Mouse (Mus musculus) ES-Bruce4 (cell line): ENCODE data around the gene Rerg. TPM values are rescaled to one million over a fixed set of nuclear protein-coding genes. Genes with fewer than 3 reads are reported as not detected.
"Not testable (repeated sequence)": the region's sequence is repeated elsewhere in the genome, so short reads cannot be mapped to it uniquely, and the experiment has no call there.

ENCODE experiments used
- H3K27ac ChIP-seq: 2 replicates; pipeline ENCODE4 v1.5.1; 2012; ENCODE audit warnings: low read length, inconsistent platforms; ENCODE audit not compliant: insufficient read depth
- H3K27me3 ChIP-seq: 2 replicates; pipeline ENCODE4 v1.6.1; 2012; ENCODE audit warnings: mild to moderate bottlenecking, low read length, inconsistent platforms; ENCODE audit not compliant: control insufficient read depth, poor library complexity, insufficient read depth, severe bottlenecking
- H3K36me3 ChIP-seq: 2 replicates; pipeline ENCODE4 v1.6.1; 2012; ENCODE audit warnings: inconsistent platforms, mild to moderate bottlenecking, low read length, moderate library complexity; ENCODE audit not compliant: control insufficient read depth, poor library complexity, insufficient read depth, severe bottlenecking
- H3K4me1 ChIP-seq: one replicate; pipeline ENCODE4 v1.8.1; 2011; ENCODE audit warnings: low read length; ENCODE audit not compliant: control insufficient read depth, insufficient read depth
- H3K4me3 ChIP-seq: 2 replicates; pipeline ENCODE4 v1.5.1; 2011; ENCODE audit warnings: low read depth, mild to moderate bottlenecking, low read length
- H3K9ac ChIP-seq: 2 replicates; pipeline ENCODE4 v1.6.1; 2012; ENCODE audit warnings: low read depth, mild to moderate bottlenecking, inconsistent platforms; ENCODE audit not compliant: poor library complexity, severe bottlenecking
- H3K9me3 ChIP-seq: replicated peaks from 2 replicates; pipeline ENCODE4 v1.6.1; 2012; ENCODE audit warnings: mild to moderate bottlenecking, low read length, inconsistent platforms; ENCODE audit not compliant: control insufficient read depth, poor library complexity, insufficient read depth, severe bottlenecking
- CTCF ChIP-seq: IDR thresholded peaks from one replicate; pipeline ENCODE4 v1.8.1; 2011; ENCODE audit warnings: low read depth, low read length
- EP300 ChIP-seq: IDR thresholded peaks from 2 replicates; pipeline ENCODE4 v1.6.1; 2011; ENCODE audit warnings: low read depth, low read length; ENCODE audit not compliant: insufficient read depth
- POLR2A ChIP-seq: IDR thresholded peaks from one replicate; pipeline ENCODE4 v1.8.1; 2011; ENCODE audit warnings: low read length; ENCODE audit not compliant: insufficient read depth
- polyA plus RNA-seq: library from polyadenylated mRNA; stranded (reverse); fragments of >200 nt; gene quantifications from 2 replicates; pipeline ENCODE4 v1.2.4, GENCODE M21; 2011; ENCODE audit warnings: low read depth; ENCODE audit not compliant: missing spikeins, insufficient read depth, insufficient read length

Rerg gene
- polyA plus RNA-seq, 1 experiment, result not detected

DNA sequence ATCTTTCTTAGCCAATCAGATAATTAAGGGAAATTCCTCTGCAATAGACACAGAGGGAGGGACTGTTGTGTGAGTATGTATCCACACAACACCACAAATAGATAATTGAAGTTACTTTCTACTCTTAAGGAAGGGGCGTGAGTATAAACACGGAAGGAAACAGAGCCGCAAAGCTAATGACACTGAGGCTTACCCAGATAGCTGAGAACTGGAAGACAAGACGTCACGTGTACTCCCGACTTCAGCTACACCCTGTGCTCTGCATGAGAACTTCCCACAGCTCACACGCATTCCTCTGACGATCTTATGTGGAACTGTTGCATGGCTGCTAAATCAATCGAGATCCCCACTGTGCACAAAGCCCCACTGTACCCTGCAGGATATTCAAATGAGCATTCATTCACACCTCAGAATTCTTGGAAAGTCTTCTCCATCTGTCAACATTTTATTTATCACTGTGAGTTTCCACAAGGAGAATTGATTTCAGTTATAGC lies 125.2 kb downstream of the Rerg start:
- H3K4me3 ChIP-seq, result no peak overlapping the region
- H3K4me1 ChIP-seq, result no peaks in the 10 kb centered on the region
- no peaks in the 10 kb centered on the region for H3K36me3 ChIP-seq
- H3K27ac ChIP-seq, result no peak overlapping the region
- H3K9ac ChIP-seq, result no peak overlapping the region
- no peak for TF ChIP-seq CTCF
- TF ChIP-seq EP300, result no peak
- no peak for TF ChIP-seq POLR2A
- H3K9me3 ChIP-seq, result peaks cover 5% of the 10 kb centered on the region; the same call in 1 of the 2 replicates
- no peaks in the 10 kb centered on the region for H3K27me3 ChIP-seq

DNA sequence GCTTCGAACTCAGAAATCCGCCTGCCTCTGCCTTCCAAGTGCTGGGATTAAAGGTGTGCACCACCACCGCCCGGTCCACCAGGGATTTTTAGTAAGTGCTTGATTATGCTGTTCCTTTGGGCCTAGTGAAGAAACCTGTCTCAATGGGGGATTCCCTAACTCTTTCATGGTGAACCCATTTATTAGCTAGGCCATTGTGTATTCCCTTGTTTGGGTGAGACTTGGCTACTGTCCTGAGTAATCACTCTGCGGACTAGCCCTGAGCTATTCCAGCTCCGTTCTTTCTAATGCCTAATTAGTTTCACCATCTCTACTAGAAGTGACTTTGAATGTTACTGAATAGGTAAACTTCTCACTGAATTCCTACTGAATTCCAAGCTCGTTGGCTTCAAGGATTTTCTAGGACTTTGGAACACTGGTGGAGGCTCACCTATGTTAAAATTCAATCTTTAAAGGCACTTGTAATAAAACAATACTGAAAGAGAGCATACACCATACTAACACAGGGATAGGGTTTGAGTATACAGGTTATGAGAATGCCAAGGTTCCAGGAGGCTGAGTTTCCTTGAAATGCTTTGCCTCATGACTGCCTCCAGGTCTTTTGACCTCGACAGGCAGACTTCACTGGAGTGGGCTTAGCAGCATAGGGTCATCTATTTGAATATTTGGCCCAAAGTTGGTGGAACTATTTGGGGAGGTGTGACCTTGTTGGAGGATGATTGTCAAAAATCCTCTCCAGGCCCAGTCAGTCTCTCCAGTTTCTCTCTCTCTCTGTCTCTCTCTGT lies 134.5 kb downstream of the Rerg start:
- not testable (repeated sequence) for H3K27ac ChIP-seq, H3K4me3 ChIP-seq, H3K4me1 ChIP-seq, H3K27me3 ChIP-seq, H3K9ac ChIP-seq, H3K36me3 ChIP-seq, H3K9me3 ChIP-seq

GRCm38 (mm10) chr6:137030611-137031097 lies 139.6 kb downstream of the Rerg start:
- Histone ChIP-seq H3K9me3 (no peaks in the 10 kb centered on the region), H3K9ac (no peak overlapping the region), H3K27ac (no peak overlapping the region), H3K4me3 (no peak overlapping the region), H3K36me3 (no peaks in the 10 kb centered on the region), H3K4me1 (no peaks in the 10 kb centered on the region), H3K27me3 (no peaks in the 10 kb centered on the region)
- no peak for TF ChIP-seq CTCF
- no peak for TF ChIP-seq POLR2A
- no peak for TF ChIP-seq EP300

DNA sequence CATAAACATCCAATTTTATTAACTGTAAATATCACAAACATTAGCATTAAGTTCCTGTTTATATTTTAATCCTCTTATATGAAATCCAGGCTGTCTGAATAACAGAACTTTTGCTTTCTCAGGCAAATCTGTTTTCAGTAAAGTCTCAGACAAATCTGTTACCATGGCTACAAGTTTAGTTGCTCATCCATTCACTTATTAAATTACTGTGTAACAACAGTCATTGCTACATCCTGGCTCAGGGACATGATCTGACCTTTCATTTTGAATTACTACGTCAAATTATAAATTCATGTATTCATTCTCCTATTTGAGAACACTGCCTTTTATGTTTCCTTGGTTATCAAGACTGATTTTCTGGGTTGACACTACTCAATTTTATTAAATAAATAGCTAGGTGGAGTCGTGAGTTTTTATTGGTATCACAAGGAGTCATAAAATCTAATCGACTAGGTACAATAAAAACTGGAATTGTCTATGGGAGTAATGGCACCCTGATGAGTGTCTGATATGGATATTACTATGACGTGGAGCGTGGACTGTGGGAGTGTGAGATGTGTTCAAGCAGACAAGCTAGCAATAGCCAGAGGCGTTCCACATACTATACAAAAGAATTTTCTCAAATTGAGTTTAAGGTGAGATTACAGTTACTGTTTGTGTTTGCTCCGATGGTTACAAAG lies 140.2 kb downstream of the Rerg start:
- no peaks in the 10 kb centered on the region for H3K27me3 ChIP-seq
- no peak overlapping the region for H3K4me3 ChIP-seq
- H3K9me3 ChIP-seq, result no peaks in the 10 kb centered on the region
- H3K9ac ChIP-seq, result no peak overlapping the region
- no peaks in the 10 kb centered on the region for H3K4me1 ChIP-seq
- TF ChIP-seq EP300, result no peak
- no peak for TF ChIP-seq POLR2A
- TF ChIP-seq CTCF, result no peak
- H3K27ac ChIP-seq, result no peak overlapping the region
- no peaks in the 10 kb centered on the region for H3K36me3 ChIP-seq

DNA sequence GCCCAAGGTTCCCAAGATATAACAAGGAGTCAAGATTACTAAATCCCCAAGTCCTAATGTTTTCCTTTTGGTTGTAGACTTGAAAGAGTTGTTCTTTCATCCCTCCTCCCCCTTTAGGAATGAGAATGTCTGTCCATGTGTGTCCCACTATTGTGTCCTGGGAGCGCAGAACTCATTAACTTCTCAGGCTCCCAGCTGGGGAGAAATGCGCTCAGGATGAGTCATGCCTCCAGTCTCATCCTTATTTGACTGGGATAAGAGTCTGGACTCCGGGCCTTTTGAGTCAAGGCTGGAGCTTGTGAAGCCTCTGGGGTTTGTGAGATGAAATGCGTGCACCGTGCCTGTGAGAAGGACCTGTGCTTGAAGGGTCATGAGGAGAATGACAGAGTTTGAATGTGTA lies 144.8 kb downstream of the Rerg start:
- Histone ChIP-seq H3K27ac (no peak overlapping the region), H3K4me3 (no peak overlapping the region), H3K36me3 (no peaks in the 10 kb centered on the region), H3K27me3 (no peaks in the 10 kb centered on the region; the same call in 1 of the 2 replicates), H3K9me3 (no peaks in the 10 kb centered on the region), H3K9ac (no peak overlapping the region), H3K4me1 (no peaks in the 10 kb centered on the region)
- TF ChIP-seq CTCF, result no peak
- no peak for TF ChIP-seq POLR2A
- TF ChIP-seq EP300, result no peak

- no peaks in the 10 kb centered on the region for H3K36me3 ChIP-seq
- no peaks in the 10 kb centered on the region; the same call in 1 of the 2 replicates for H3K27me3 ChIP-seq
- TF ChIP-seq CTCF (no peak), POLR2A (no peak), EP300 (no peak)
- no peak overlapping the region for H3K4me3 ChIP-seq
- no peak overlapping the region for H3K27ac ChIP-seq
- no peaks in the 10 kb centered on the region for H3K4me1 ChIP-seq
- no peak overlapping the region for H3K9ac ChIP-seq
- no peaks in the 10 kb centered on the region for H3K9me3 ChIP-seq
These were observed 145.8 kb downstream of the Rerg start for GRCm38 (mm10) chr6:137024541-137024940.
